Mouse (Mus musculus) liver, adult 2 months (tissue): Measurements from ENCODE around the gene Rnf183.

Experiments
- CTCF ChIP-seq: fragments of 200-500 bp; IDR thresholded peaks from 2 replicates; pipeline ENCODE4 v1.5.1; 2011; ENCODE audit warnings: low read depth, low read length, control low read depth
- POLR2A ChIP-seq: fragments of 200-500 bp; IDR thresholded peaks from 2 replicates; pipeline ENCODE4 v1.6.1; 2011; ENCODE audit warnings: low read length, control low read depth; ENCODE audit not compliant: insufficient read depth; ENCODE audit errors: extremely low read depth

- TF ChIP-seq CTCF (no peak), POLR2A (no peak)
These were observed 25.4 kb downstream of the Rnf183 start for GRCm38 (mm10) chr4:62409615-62410014.
